Mouse (Mus musculus) cerebellum, adult 2 months (tissue): ENCODE data around the gene Tmem100. TPM values are rescaled to one million over a fixed set of nuclear protein-coding genes. Genes with fewer than 3 reads are reported as not detected.

Experiments used
- DNase-seq, 2 experiments: peaks; one replicate each; pipeline ENCODE4 v3.0.0; 2021
- H3K27ac ChIP-seq: fragments of 200-500 bp; 2 replicates; pipeline ENCODE4 v1.5.1; 2012; ENCODE audit warnings: low read length, control low read depth, inconsistent platforms; ENCODE audit not compliant: insufficient read depth
- H3K27me3 ChIP-seq: fragments of 200-500 bp; 2 replicates; pipeline ENCODE4 v1.6.1; 2012; ENCODE audit warnings: inconsistent platforms, mild to moderate bottlenecking, low read length, moderate library complexity; ENCODE audit not compliant: control insufficient read depth, insufficient read depth
- H3K4me1 ChIP-seq: fragments of 200-500 bp; 2 replicates; pipeline ENCODE4 v1.6.1; 2011; ENCODE audit warnings: low read length; ENCODE audit not compliant: control insufficient read depth, insufficient read depth
- H3K4me3 ChIP-seq: fragments of 200-500 bp; replicated peaks from 2 replicates; pipeline ENCODE3; 2011; ENCODE audit warnings: mild to moderate bottlenecking, low read depth, low read length, control low read depth; ENCODE audit not compliant: insufficient read depth
- CTCF ChIP-seq: fragments of 200-500 bp; IDR thresholded peaks from 2 replicates; pipeline ENCODE4 v1.5.1; 2011; ENCODE audit warnings: low read depth, mild to moderate bottlenecking, control low read depth, low read length, moderate library complexity, borderline replicate concordance; ENCODE audit not compliant: insufficient read depth
- POLR2A ChIP-seq: fragments of 200-500 bp; IDR thresholded peaks from 2 replicates; pipeline ENCODE4 v1.6.1; 2011; ENCODE audit warnings: low read length, control low read depth, borderline replicate concordance; ENCODE audit not compliant: insufficient read depth
- WGBS: fragments of 180-500 bp; shearing (Covaris S2); methylation state at CpG from one replicate; pipeline ENCODE4 v1.1.7; 2018; 5-methylcytosine and 5-hydroxymethylcytosine counted together
- polyA plus RNA-seq: library from polyadenylated mRNA; depleted of rRNA; stranded (reverse); fragments of >200 nt; gene quantifications from 2 replicates; pipeline ENCODE4 v1.2.3, GENCODE M21; 2012

Gene Tmem100
- polyA plus RNA-seq, 1 experiment = 9.2 TPM

DNA sequence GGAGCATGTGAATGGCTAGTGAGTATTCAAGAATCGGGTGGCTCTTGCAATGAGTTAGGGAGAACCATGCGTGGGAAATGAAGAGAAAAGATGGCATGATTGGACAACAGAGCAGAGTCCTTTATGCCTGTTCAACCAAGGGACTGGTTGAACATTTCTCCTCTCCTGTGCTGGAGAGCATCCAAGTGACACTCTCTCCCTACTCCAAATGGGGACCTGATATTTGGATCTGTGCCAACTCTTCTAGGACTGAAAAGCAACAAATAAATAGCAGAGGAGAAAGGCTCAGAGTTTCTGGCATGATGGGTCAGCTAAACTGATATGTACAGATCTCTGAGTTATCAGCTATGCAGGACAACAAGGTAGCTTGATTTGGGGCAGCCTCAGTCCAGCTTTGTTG, 35.4 kb upstream of the Tmem100 start:
- H3K4me1 ChIP-seq = no peaks in the 10 kb centered on the region
- DNase-seq = no peak
- no peak overlapping the region for H3K27ac ChIP-seq
- H3K4me3 ChIP-seq = no peak overlapping the region
- WGBS = 63% methylated on average over 2 of the region's 2 CpGs
- H3K27me3 ChIP-seq = no peaks in the 10 kb centered on the region
- TF ChIP-seq POLR2A (no peak), CTCF (no peak)

DNA sequence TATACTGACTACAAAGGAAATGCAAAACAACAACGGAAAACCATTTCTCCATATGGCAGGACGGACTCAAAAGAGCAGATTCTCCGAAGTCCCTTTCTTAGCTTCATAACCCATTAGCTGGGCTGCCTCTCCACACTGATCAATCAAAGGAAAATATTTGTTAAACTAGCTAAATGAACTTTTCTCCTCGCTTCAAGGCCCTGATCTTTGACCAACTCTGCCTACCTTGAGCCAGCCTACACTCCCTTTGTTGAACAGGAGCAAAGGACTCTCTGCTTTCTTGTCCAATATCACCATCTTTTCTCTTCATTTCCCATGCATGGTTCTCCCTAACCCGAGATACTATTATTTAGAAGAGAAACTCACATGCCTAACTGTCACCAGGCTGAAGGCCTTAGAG, 34.6 kb upstream of the Tmem100 start:
- WGBS = 93% methylated on average over 5 of the region's 5 CpGs
- TF ChIP-seq POLR2A = no peak
- TF ChIP-seq CTCF = no peak

DNA sequence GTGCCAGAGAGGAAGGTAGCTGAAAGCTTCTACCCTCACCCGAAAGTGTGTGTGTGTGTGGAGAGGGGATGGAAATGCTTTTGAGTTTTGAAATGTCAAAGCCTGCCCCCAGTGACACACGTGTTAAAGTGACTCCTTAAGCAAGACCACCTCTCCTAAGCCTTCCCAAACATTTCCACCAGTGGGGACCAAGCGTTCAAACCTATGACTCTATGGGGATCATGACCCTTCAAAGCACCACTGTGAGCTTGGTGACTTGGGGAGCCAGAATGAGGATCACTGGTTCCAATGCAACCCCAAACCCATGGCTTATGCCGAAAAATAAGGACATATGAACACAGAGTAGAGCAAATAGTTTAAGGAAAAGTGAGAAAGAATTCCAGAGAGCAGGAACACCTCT, 33.7 kb upstream of the Tmem100 start:
- DNase-seq = no peak
- no peaks in the 10 kb centered on the region for H3K4me1 ChIP-seq
- no peak overlapping the region for H3K4me3 ChIP-seq
- TF ChIP-seq POLR2A = no peak
- no peak for TF ChIP-seq CTCF
- 84% methylated on average over 4 of the region's 4 CpGs for WGBS
- no peak overlapping the region for H3K27ac ChIP-seq
- no peaks in the 10 kb centered on the region for H3K27me3 ChIP-seq

More for the DNA sequence above, 34.6 kb upstream of the Tmem100 start:
- Histone ChIP-seq H3K27me3 (no peaks in the 10 kb centered on the region), H3K27ac (no peak overlapping the region), H3K4me1 (no peaks in the 10 kb centered on the region), H3K4me3 (no peak overlapping the region)
- DNase-seq = no peak

DNA sequence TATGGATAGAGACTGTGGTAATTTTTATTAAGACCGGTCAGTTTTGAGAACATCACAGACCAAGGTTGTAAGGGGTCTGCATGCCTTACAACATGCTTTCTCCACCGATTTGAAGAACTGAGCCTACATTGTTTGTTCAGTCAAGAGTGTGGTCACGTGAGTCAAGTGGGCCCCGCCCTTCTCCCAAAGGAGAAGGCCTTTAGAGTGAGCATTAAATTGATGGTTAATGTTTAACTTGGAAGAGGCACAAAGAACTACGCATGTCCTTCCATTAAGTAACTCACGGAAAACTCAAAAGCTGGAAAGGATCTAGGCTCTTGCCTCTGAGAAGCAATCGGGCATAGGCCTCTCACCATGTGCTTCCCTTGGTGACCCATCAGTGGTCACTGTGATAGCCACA, 33.3 kb upstream of the Tmem100 start:
- TF ChIP-seq POLR2A = no peak
- no peak for TF ChIP-seq CTCF

DNA sequence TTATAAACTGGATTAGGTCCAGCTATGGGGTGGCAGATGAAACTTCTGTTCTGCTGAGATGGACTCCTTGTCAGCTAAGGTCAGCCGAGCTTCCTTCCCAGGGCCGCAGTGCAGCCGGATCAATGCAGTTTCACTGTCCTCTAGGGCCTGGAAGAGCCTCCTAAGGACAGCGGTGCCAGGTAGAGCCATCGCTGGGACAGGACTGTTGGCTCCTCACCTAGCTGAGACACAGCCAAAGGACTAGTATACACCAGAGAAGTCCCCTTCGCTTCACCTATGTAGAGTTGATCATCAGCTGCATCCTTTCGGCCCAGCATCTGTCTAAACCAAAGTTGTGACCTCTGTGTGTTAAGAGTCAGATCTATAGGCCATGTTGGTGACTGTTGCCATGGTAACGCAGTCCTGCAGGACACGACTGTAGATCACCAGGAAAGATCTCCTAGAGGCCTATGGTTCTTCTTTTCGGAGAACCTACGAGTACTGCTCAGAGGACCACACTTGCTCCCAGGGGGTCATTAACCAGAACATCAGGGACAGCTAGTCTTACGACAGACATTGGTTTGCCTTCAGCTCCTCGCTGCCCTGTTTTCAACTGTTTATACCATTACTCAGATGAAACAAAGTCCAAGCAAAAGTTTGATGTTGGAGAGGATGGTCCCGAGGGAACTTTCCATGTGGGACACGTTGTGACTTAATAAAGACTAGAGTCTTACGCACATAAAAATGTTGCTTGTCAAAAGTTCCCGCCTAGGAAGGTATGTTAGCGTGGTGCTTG, 31.0 kb upstream of the Tmem100 start:
- no peak for DNase-seq
- Histone ChIP-seq H3K27ac (no peak overlapping the region), H3K4me3 (no peak overlapping the region), H3K4me1 (no peaks in the 10 kb centered on the region), H3K27me3 (no peaks in the 10 kb centered on the region)
- 89% methylated on average over 18 of the region's 18 CpGs for WGBS
- TF ChIP-seq CTCF (no peak), POLR2A (no peak)

More for the DNA sequence above, 33.3 kb upstream of the Tmem100 start:
- Histone ChIP-seq H3K27ac (no peak overlapping the region), H3K27me3 (no peaks in the 10 kb centered on the region), H3K4me3 (no peak overlapping the region), H3K4me1 (no peaks in the 10 kb centered on the region)
- 94% methylated on average over 7 of the region's 7 CpGs for WGBS
- no peak for DNase-seq

DNA sequence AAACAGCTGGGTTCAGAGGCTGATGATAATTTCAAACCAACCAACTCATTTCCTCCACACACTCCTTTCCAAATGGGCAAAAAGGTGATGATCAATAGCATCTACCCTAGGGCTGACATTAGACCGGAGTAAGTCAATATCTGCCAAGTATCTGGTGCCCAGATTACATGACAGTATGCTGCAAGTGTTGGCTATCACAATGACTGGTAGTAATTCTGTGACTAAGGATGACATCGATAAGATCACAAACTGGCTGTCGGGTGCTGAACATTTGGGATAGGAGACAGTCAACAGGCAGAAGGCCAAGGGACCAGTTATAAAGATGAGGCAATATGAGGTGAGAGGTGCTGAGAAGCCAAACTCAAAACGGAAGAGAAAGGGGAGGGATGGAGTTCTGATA, 29.5 kb upstream of the Tmem100 start:
- Histone ChIP-seq H3K4me1 (no peaks in the 10 kb centered on the region), H3K27me3 (no peaks in the 10 kb centered on the region), H3K27ac (no peak overlapping the region), H3K4me3 (no peak overlapping the region)
- no peak for DNase-seq
- no peak for TF ChIP-seq POLR2A
- 85% methylated on average over 4 of the region's 4 CpGs for WGBS

DNA sequence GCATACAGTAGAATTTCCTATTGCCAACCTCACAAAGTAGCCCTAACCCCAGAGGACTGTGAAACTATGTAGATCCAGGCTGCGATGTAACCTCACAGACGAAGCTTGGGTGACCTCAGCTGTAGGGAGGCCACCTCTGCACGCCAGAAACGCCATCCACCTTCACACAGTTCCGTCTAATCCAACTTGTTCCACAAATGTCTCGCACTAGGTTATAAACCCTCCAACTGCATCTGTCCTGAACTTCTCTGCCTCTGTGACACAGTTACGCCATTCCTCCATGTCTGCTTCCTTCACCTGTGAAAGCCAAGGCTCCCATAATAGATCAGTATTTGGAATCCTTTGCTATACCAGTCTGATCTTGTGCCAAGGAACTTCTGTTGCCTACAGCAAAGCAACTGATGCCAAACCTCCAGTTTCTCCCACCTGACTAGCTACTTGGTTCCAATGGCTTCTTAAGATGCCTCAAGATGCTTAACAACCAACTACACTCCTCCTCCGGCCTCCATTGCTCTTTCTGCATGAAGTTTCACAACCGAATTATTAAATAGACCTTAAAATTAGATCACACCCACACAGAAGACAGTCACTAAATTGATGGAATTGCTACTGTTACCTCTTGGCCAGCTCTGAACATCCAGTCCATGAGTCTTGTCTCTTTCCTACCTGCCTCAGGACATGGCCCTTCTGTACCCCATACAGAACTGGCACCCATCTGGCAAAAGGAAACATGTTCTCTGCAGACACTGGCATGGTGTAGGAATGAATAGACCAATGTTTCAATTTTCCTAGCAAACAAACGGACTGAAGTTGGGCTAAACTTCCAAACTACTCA, 28.5 kb upstream of the Tmem100 start:
- Histone ChIP-seq H3K27ac (no peak overlapping the region), H3K27me3 (no peaks in the 10 kb centered on the region), H3K4me3 (peak overlapping the region; percentile 68), H3K4me1 (no peaks in the 10 kb centered on the region)
- DNase-seq = no peak
- WGBS = 85% methylated on average over 10 of the region's 10 CpGs
- no peak for TF ChIP-seq POLR2A
- no peak for TF ChIP-seq CTCF

DNA sequence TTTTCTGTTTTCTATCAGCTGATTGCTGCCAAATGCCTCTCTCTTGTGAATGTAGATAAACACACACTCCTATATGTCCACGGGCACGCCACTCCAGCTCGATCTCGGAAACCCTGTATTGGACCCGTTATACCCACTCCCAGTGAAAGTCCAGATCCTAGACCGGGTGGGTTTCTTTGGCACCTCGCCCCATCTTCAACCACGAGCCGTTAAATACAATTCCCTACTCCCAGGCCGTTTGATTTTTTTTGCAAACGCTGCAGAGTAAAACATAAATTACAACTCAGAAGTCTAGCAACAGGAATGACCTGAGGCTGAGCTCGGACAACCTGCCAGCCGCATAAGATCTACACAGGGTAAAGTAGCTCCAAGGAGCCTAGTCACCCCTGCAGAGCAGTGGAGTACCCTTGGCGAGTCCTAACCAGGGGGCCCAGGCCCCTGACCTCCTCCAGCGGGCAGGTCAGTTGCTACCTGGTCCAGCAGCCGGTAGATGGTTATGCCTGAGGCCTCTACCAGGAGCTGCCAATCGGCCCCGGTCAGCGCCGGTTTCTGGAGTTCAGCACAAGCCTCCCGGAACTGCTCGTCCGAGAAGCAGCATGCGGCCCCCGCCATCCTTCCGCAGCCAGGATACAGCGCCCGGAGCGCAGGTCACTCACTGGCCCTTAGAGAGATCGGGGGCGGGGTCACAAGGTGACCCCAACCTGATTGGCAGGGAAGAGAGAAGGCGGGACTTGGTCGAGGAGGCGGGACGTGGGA, 27.7 kb upstream of the Tmem100 start, which contains the start of gene Pctp:
Pctp (minus strand) TSS at position 664 of the 756 bp plus-strand sequence.
- DNase-seq = peak; percentile 85 to 89
- Histone ChIP-seq H3K27ac (no peak within 1 kb of the TSS), H3K4me3 (peak within 1 kb of the TSS; percentile 68), H3K4me1 (no peaks in the 10 kb centered on the region), H3K27me3 (no peaks in the 10 kb centered on the region)
- 10% methylated on average over 35 of the region's 35 CpGs for WGBS
- no peak for TF ChIP-seq POLR2A
- TF ChIP-seq CTCF = no peak
